Mouse (Mus musculus): ENCODE measurements around the gene Zfand3. TPM values are rescaled to one million over a fixed set of nuclear protein-coding genes. Genes with fewer than 3 reads are reported as not detected.

The Zfand3 gene
- polyA plus RNA-seq, 1 experiment from 2014 or later = 50.6 TPM

GRCm38 (mm10) chr17:30241061-30241460, 236.5 kb downstream of the Zfand3 start:
- no peak for DNase-seq (ENCODE audit: low spot score)
- H3K4me2 ChIP-seq (ENCODE audit: low read depth, low read length) = no peak overlapping the region
- H3K4me1 ChIP-seq (ENCODE audit: control insufficient read depth, insufficient read depth, low read length) = peaks cover 4% of the 10 kb centered on the region
- no peak overlapping the region for H3K9ac ChIP-seq (replicated peaks; ENCODE audit: low read length)
- no peak overlapping the region for H3K27ac ChIP-seq (replicated peaks; ENCODE audit: low read depth, low read length)
- H3K27me3 ChIP-seq (ENCODE audit: control insufficient read depth, insufficient read depth, low read length) = no peaks in the 10 kb centered on the region
- 68% methylated on average over 6 of the region's 6 CpGs for WGBS
- H3K4me3 ChIP-seq (ENCODE audit: low read depth, low read length) = no peak overlapping the region
- ATAC-seq (replicated peaks; ENCODE audit: insufficient number of reproducible peaks, low FRiP score, low TSS enrichment, low read depth) = no peak
- no peaks in the 10 kb centered on the region for H3K36me3 ChIP-seq (replicated peaks; ENCODE audit: control insufficient read depth, insufficient read depth, low read depth, low read length)
- no peaks in the 10 kb centered on the region for H3K9me3 ChIP-seq (replicated peaks; ENCODE audit: control insufficient read depth, low read length)

- no peaks in the 10 kb centered on the region; the same call in 1 of the 2 replicates for H3K4me1 ChIP-seq (ENCODE audit: control insufficient read depth, insufficient read depth, low read length)
- H3K27ac ChIP-seq (replicated peaks; ENCODE audit: low read depth, low read length) = no peak overlapping the region
- H3K4me3 ChIP-seq (ENCODE audit: low read depth, low read length) = no peak overlapping the region
- ATAC-seq (replicated peaks; ENCODE audit: insufficient number of reproducible peaks, low FRiP score, low TSS enrichment, low read depth) (no peak), DNase-seq (ENCODE audit: low spot score) (no peak)
- 75% methylated on average over 17 of the region's 17 CpGs for WGBS
- H3K4me2 ChIP-seq (ENCODE audit: low read depth, low read length) = no peak overlapping the region
- no peaks in the 10 kb centered on the region for H3K9me3 ChIP-seq (replicated peaks; ENCODE audit: control insufficient read depth, low read length)
- no peaks in the 10 kb centered on the region for H3K36me3 ChIP-seq (replicated peaks; ENCODE audit: control insufficient read depth, insufficient read depth, low read depth, low read length)
- no peaks in the 10 kb centered on the region for H3K27me3 ChIP-seq (ENCODE audit: control insufficient read depth, insufficient read depth, low read length)
- H3K9ac ChIP-seq (replicated peaks; ENCODE audit: low read length) = no peak overlapping the region
These were observed 237.3 kb downstream of the Zfand3 start for GRCm38 (mm10) chr17:30241720-30242322.

GRCm38 (mm10) chr17:30242647-30243046, 238.1 kb downstream of the Zfand3 start:
- no peaks in the 10 kb centered on the region for H3K9me3 ChIP-seq (replicated peaks; ENCODE audit: control insufficient read depth, low read length)
- no peaks in the 10 kb centered on the region for H3K36me3 ChIP-seq (replicated peaks; ENCODE audit: control insufficient read depth, insufficient read depth, low read depth, low read length)
- H3K9ac ChIP-seq (replicated peaks; ENCODE audit: low read length) = no peak overlapping the region
- no peaks in the 10 kb centered on the region for H3K27me3 ChIP-seq (ENCODE audit: control insufficient read depth, insufficient read depth, low read length)
- no peak overlapping the region for H3K4me2 ChIP-seq (ENCODE audit: low read depth, low read length)
- no peak overlapping the region for H3K4me3 ChIP-seq (ENCODE audit: low read depth, low read length)
- WGBS = 87% methylated on average over 4 of the region's 4 CpGs
- H3K4me1 ChIP-seq (ENCODE audit: control insufficient read depth, insufficient read depth, low read length) = no peaks in the 10 kb centered on the region; the same call in 1 of the 2 replicates
- DNase-seq (ENCODE audit: low spot score) = no peak
- ATAC-seq (replicated peaks; ENCODE audit: insufficient number of reproducible peaks, low FRiP score, low TSS enrichment, low read depth) = no peak
- H3K27ac ChIP-seq (replicated peaks; ENCODE audit: low read depth, low read length) = no peak overlapping the region

GRCm38 (mm10) chr17:30243540-30243939, 239.0 kb downstream of the Zfand3 start:
- Histone ChIP-seq H3K9me3 (replicated peaks; ENCODE audit: control insufficient read depth, low read length) (no peaks in the 10 kb centered on the region), H3K27ac (replicated peaks; ENCODE audit: low read depth, low read length) (no peak overlapping the region), H3K4me1 (ENCODE audit: control insufficient read depth, insufficient read depth, low read length) (no peaks in the 10 kb centered on the region; the same call in 1 of the 2 replicates), H3K27me3 (ENCODE audit: control insufficient read depth, insufficient read depth, low read length) (no peaks in the 10 kb centered on the region), H3K4me2 (ENCODE audit: low read depth, low read length) (no peak overlapping the region), H3K9ac (replicated peaks; ENCODE audit: low read length) (no peak overlapping the region), H3K4me3 (ENCODE audit: low read depth, low read length) (no peak overlapping the region), H3K36me3 (replicated peaks; ENCODE audit: control insufficient read depth, insufficient read depth, low read depth, low read length) (no peaks in the 10 kb centered on the region)
- ATAC-seq (replicated peaks; ENCODE audit: insufficient number of reproducible peaks, low FRiP score, low TSS enrichment, low read depth) = no peak
- WGBS = 84% methylated on average over 7 of the region's 7 CpGs
- no peak for DNase-seq (ENCODE audit: low spot score)

- Histone ChIP-seq H3K4me2 (ENCODE audit: low read depth, low read length) (no peak overlapping the region), H3K36me3 (replicated peaks; ENCODE audit: control insufficient read depth, insufficient read depth, low read depth, low read length) (no peaks in the 10 kb centered on the region), H3K9me3 (replicated peaks; ENCODE audit: control insufficient read depth, low read length) (no peaks in the 10 kb centered on the region), H3K9ac (replicated peaks; ENCODE audit: low read length) (no peak overlapping the region), H3K27me3 (ENCODE audit: control insufficient read depth, insufficient read depth, low read length) (no peaks in the 10 kb centered on the region), H3K27ac (replicated peaks; ENCODE audit: low read depth, low read length) (no peak overlapping the region), H3K4me3 (ENCODE audit: low read depth, low read length) (no peak overlapping the region), H3K4me1 (ENCODE audit: control insufficient read depth, insufficient read depth, low read length) (no peaks in the 10 kb centered on the region; the same call in 1 of the 2 replicates)
- DNase-seq (ENCODE audit: low spot score) = no peak
- 75% methylated on average over 14 of the region's 14 CpGs for WGBS
- no peak for ATAC-seq (replicated peaks; ENCODE audit: insufficient number of reproducible peaks, low FRiP score, low TSS enrichment, low read depth)
These were observed 240.2 kb downstream of the Zfand3 start for GRCm38 (mm10) chr17:30244651-30245307.

- no peaks in the 10 kb centered on the region; the same call in 1 of the 2 replicates for H3K4me1 ChIP-seq (ENCODE audit: control insufficient read depth, insufficient read depth, low read length)
- ATAC-seq (replicated peaks; ENCODE audit: insufficient number of reproducible peaks, low FRiP score, low TSS enrichment, low read depth) (no peak), DNase-seq (ENCODE audit: low spot score) (no peak)
- no peaks in the 10 kb centered on the region for H3K36me3 ChIP-seq (replicated peaks; ENCODE audit: control insufficient read depth, insufficient read depth, low read depth, low read length)
- H3K4me2 ChIP-seq (ENCODE audit: low read depth, low read length) = no peak overlapping the region
- H3K4me3 ChIP-seq (ENCODE audit: low read depth, low read length) = no peak overlapping the region
- no peak overlapping the region for H3K9ac ChIP-seq (replicated peaks; ENCODE audit: low read length)
- H3K9me3 ChIP-seq (replicated peaks; ENCODE audit: control insufficient read depth, low read length) = no peaks in the 10 kb centered on the region
- H3K27ac ChIP-seq (replicated peaks; ENCODE audit: low read depth, low read length) = no peak overlapping the region
- WGBS = 60% methylated on average over 10 of the region's 10 CpGs
- H3K27me3 ChIP-seq (ENCODE audit: control insufficient read depth, insufficient read depth, low read length) = no peaks in the 10 kb centered on the region
These were observed 240.8 kb downstream of the Zfand3 start for GRCm38 (mm10) chr17:30245308-30245706.

GRCm38 (mm10) chr17:30253028-30253427, 248.5 kb downstream of the Zfand3 start:
- Histone ChIP-seq H3K4me2 (ENCODE audit: low read depth, low read length) (no peak overlapping the region), H3K4me1 (ENCODE audit: control insufficient read depth, insufficient read depth, low read length) (no peaks in the 10 kb centered on the region; the same call in 1 of the 2 replicates), H3K9me3 (replicated peaks; ENCODE audit: control insufficient read depth, low read length) (no peaks in the 10 kb centered on the region), H3K4me3 (ENCODE audit: low read depth, low read length) (no peak overlapping the region), H3K27ac (replicated peaks; ENCODE audit: low read depth, low read length) (no peak overlapping the region), H3K27me3 (ENCODE audit: control insufficient read depth, insufficient read depth, low read length) (no peaks in the 10 kb centered on the region), H3K9ac (replicated peaks; ENCODE audit: low read length) (no peak overlapping the region), H3K36me3 (replicated peaks; ENCODE audit: control insufficient read depth, insufficient read depth, low read depth, low read length) (no peaks in the 10 kb centered on the region)
- ATAC-seq (replicated peaks; ENCODE audit: insufficient number of reproducible peaks, low FRiP score, low TSS enrichment, low read depth) (no peak), DNase-seq (ENCODE audit: low spot score) (no peak)
- WGBS = 59% methylated on average over 5 of the region's 5 CpGs

- no peaks in the 10 kb centered on the region for H3K27me3 ChIP-seq (ENCODE audit: control insufficient read depth, insufficient read depth, low read length)
- no peaks in the 10 kb centered on the region for H3K36me3 ChIP-seq (replicated peaks; ENCODE audit: control insufficient read depth, insufficient read depth, low read depth, low read length)
- no peaks in the 10 kb centered on the region; the same call in 1 of the 2 replicates for H3K4me1 ChIP-seq (ENCODE audit: control insufficient read depth, insufficient read depth, low read length)
- no peak overlapping the region for H3K27ac ChIP-seq (replicated peaks; ENCODE audit: low read depth, low read length)
- H3K4me3 ChIP-seq (ENCODE audit: low read depth, low read length) = no peak overlapping the region
- H3K9ac ChIP-seq (replicated peaks; ENCODE audit: low read length) = no peak overlapping the region
- no peak overlapping the region for H3K4me2 ChIP-seq (ENCODE audit: low read depth, low read length)
- WGBS = 47% methylated on average over 7 of the region's 7 CpGs
- DNase-seq (ENCODE audit: low spot score) (no peak), ATAC-seq (replicated peaks; ENCODE audit: insufficient number of reproducible peaks, low FRiP score, low TSS enrichment, low read depth) (no peak)
- no peaks in the 10 kb centered on the region for H3K9me3 ChIP-seq (replicated peaks; ENCODE audit: control insufficient read depth, low read length)
These were observed 249.4 kb downstream of the Zfand3 start for GRCm38 (mm10) chr17:30253924-30254323.
